Mouse (Mus musculus): ENCODE measurements around the gene Tnfaip6.

DNA sequence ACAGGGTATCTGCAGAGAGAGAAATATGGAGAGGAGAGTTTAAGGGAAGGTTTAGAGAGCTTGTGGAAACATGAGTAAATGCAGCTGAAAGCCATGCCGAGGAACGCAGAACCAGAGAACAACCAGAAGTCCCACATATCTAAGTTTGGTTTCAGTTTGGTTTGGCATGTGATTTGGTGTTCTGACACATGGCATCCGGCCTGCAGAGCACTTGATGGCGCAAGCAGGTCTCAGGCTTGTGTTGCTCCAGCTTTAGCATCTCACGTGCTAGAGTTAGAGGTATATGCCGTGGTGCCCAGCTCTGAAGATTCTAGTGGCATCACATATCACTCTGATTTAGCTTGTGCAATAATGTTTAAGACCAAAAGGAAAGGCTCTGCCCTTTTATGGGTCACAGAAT lies 46.4 kb upstream of the Tnfaip6 start:
- TF ChIP-seq CTCF (IDR thresholded peaks at IDR 0.05; ENCODE audit: control insufficient read depth, insufficient read depth, low read length) (no peak), POLR2A (IDR thresholded peaks at IDR 0.05; ENCODE audit: borderline replicate concordance, control insufficient read depth, low read depth, low read length) (no peak)

Measured in bone marrow, adult 2 months (tissue).